Mouse (Mus musculus) hindbrain, postnatal 0 days (tissue): ENCODE data around the gene Prkca. TPM values are rescaled to one million over a fixed set of nuclear protein-coding genes. Genes with fewer than 3 reads are reported as not detected.
"Not testable (repeated sequence)": the region's sequence is repeated elsewhere in the genome, so short reads cannot be mapped to it uniquely, and the experiment has no call there.

Experiments
- ATAC-seq: fragments of 200-750 bp; cut with Nextera tagmentation; 2 replicates; pipeline ENCODE4 v1.8.0; 2017; ENCODE audit warnings: mild to moderate bottlenecking, moderate TSS enrichment, moderate library complexity
- DNase-seq: peaks from one replicate; pipeline ENCODE4 v3.0.0-alpha.2; 2015; ENCODE audit warnings: low spot score
- H3K27ac ChIP-seq: fragments of 300-500 bp; sonication (generic); 2 replicates; pipeline ENCODE4 v1.5.1; 2014; ENCODE audit warnings: mild to moderate bottlenecking
- H3K27me3 ChIP-seq: fragments of 300-500 bp; sonication (generic); 2 replicates; pipeline ENCODE4 v1.6.1; 2014; ENCODE audit warnings: low read length, mixed read lengths; ENCODE audit not compliant: insufficient read depth
- H3K36me3 ChIP-seq: fragments of 300-500 bp; sonication (generic); 2 replicates; pipeline ENCODE4 v1.6.1; 2014; ENCODE audit warnings: low read length, mixed read lengths; ENCODE audit not compliant: insufficient read depth
- H3K4me1 ChIP-seq: fragments of 300-500 bp; sonication (generic); 2 replicates; pipeline ENCODE4 v1.6.1; 2014; ENCODE audit warnings: antibody characterized with exemption, low read length, mixed read lengths; ENCODE audit not compliant: insufficient read depth
- H3K4me2 ChIP-seq: fragments of 300-500 bp; sonication (generic); 2 replicates; pipeline ENCODE4 v1.6.1; 2014; ENCODE audit warnings: low read depth, mild to moderate bottlenecking, low read length, moderate library complexity, mixed read lengths
- H3K4me3 ChIP-seq: fragments of 300-500 bp; sonication (generic); 2 replicates; pipeline ENCODE4 v1.5.1; 2014; ENCODE audit warnings: low read length
- H3K9ac ChIP-seq: fragments of 300-500 bp; sonication (generic); replicated peaks from 2 replicates; pipeline ENCODE4 v1.6.1; 2014; ENCODE audit warnings: mild to moderate bottlenecking, low read length, moderate library complexity, mixed read lengths
- H3K9me3 ChIP-seq: fragments of 300-500 bp; sonication (generic); 2 replicates; pipeline ENCODE4 v1.6.1; 2016; ENCODE audit warnings: low read length, mixed read lengths
- CTCF ChIP-seq: IDR thresholded peaks from 2 replicates; pipeline ENCODE4 v1.5.1; 2016; ENCODE audit warnings: antibody characterized with exemption, control low read depth, low read depth
- WGBS: fragments of 180-500 bp; shearing (Covaris S2); extraction: QIAGEN DNeasy Blood & Tissue Kit; methylation state at CpG from one replicate; pipeline ENCODE4 v1.1.7; 2014; 5-methylcytosine and 5-hydroxymethylcytosine counted together
- polyA plus RNA-seq: library from polyadenylated mRNA; unstranded; fragments of >200 nt; fragmentation: Nextera tagmentation; extraction: Ambion mirVana; gene quantifications from 2 replicates; pipeline ENCODE4 v1.2.1, GENCODE M21; 2015
- total RNA-seq: library from RNA; depleted of rRNA; stranded (reverse); fragments of >200 nt; gene quantifications from 2 replicates; pipeline ENCODE4 v1.2.3, GENCODE M21; 2014

Prkca gene
- total and polyA plus RNA-seq, 2 experiments from 2014 or later, result 8.0 to 25.0 TPM

- no peaks in the 10 kb centered on the region for H3K27me3 ChIP-seq
- no peaks in the 10 kb centered on the region for H3K4me1 ChIP-seq
- no peaks in the 10 kb centered on the region for H3K36me3 ChIP-seq
- ATAC-seq, result no peak
- H3K9ac ChIP-seq, result no peak overlapping the region
- WGBS, result 43% methylated on average over 8 of the region's 8 CpGs
- H3K4me2 ChIP-seq, result no peak overlapping the region
- no peak overlapping the region for H3K27ac ChIP-seq
- H3K9me3 ChIP-seq, result no peaks in the 10 kb centered on the region
- no peak for DNase-seq
- no peak for TF ChIP-seq CTCF
- H3K4me3 ChIP-seq, result no peak overlapping the region
Measured at GRCm38 (mm10) chr11:108090706-108091105, 253.0 kb downstream of the Prkca start.

GRCm38 (mm10) chr11:108088063-108088462 lies 255.7 kb downstream of the Prkca start:
- WGBS, result 95% methylated on average over 5 of the region's 5 CpGs
- DNase-seq (no peak), ATAC-seq (no peak)

GRCm38 (mm10) chr11:108087105-108087700 lies 256.5 kb downstream of the Prkca start:
- ATAC-seq, H3K27me3 ChIP-seq, H3K4me1 ChIP-seq, H3K27ac ChIP-seq, H3K4me2 ChIP-seq, DNase-seq, H3K36me3 ChIP-seq, H3K9me3 ChIP-seq, H3K4me3 ChIP-seq, H3K9ac ChIP-seq: not testable (repeated sequence)
- 90% methylated on average over 1 of the region's 1 CpGs for WGBS

More at GRCm38 (mm10) chr11:108088063-108088462, 255.7 kb downstream of the Prkca start:
- Histone ChIP-seq H3K4me1 (no peaks in the 10 kb centered on the region), H3K27me3 (no peaks in the 10 kb centered on the region), H3K4me2 (no peak overlapping the region), H3K9ac (no peak overlapping the region), H3K4me3 (no peak overlapping the region), H3K36me3 (no peaks in the 10 kb centered on the region), H3K9me3 (no peaks in the 10 kb centered on the region), H3K27ac (no peak overlapping the region)
- no peak for TF ChIP-seq CTCF

GRCm38 (mm10) chr11:108082673-108083072 lies 261.1 kb downstream of the Prkca start:
- H3K4me3 ChIP-seq, result no peak overlapping the region
- no peak for TF ChIP-seq CTCF
- no peak for DNase-seq
- no peaks in the 10 kb centered on the region for H3K36me3 ChIP-seq
- no peak overlapping the region for H3K27ac ChIP-seq
- no peak for ATAC-seq
- H3K4me2 ChIP-seq, result no peak overlapping the region
- H3K9ac ChIP-seq, result no peak overlapping the region
- no peaks in the 10 kb centered on the region for H3K27me3 ChIP-seq
- no peaks in the 10 kb centered on the region; the same call in 1 of the 2 replicates for H3K4me1 ChIP-seq
- H3K9me3 ChIP-seq, result no peaks in the 10 kb centered on the region

GRCm38 (mm10) chr11:108079946-108080650 lies 263.6 kb downstream of the Prkca start:
- H3K36me3 ChIP-seq, result no peaks in the 10 kb centered on the region
- TF ChIP-seq CTCF, result no peak
- no peak overlapping the region for H3K9ac ChIP-seq
- no peaks in the 10 kb centered on the region for H3K9me3 ChIP-seq
- DNase-seq (peak; percentile 64), ATAC-seq (peak; percentile 59)
- H3K4me1 ChIP-seq, result no peaks in the 10 kb centered on the region; the same call in 1 of the 2 replicates
- H3K4me2 ChIP-seq, result no peak overlapping the region
- no peak overlapping the region for H3K4me3 ChIP-seq
- no peaks in the 10 kb centered on the region for H3K27me3 ChIP-seq
- WGBS, result 52% methylated on average over 5 of the region's 5 CpGs
- peak overlapping the region; percentile 38; the same call in 1 of the 2 replicates for H3K27ac ChIP-seq

- no peak overlapping the region for H3K4me3 ChIP-seq
- ATAC-seq, result no peak
- DNase-seq, result no peak
- H3K4me2 ChIP-seq, result no peak overlapping the region
- H3K4me1 ChIP-seq, result no peaks in the 10 kb centered on the region; the same call in 1 of the 2 replicates
- peak overlapping the region; percentile 38; the same call in 1 of the 2 replicates for H3K27ac ChIP-seq
- no peaks in the 10 kb centered on the region for H3K36me3 ChIP-seq
- H3K27me3 ChIP-seq, result no peaks in the 10 kb centered on the region
- TF ChIP-seq CTCF, result no peak
- WGBS, result 95% methylated on average over 5 of the region's 5 CpGs
- no peaks in the 10 kb centered on the region for H3K9me3 ChIP-seq
- H3K9ac ChIP-seq, result no peak overlapping the region
Measured at GRCm38 (mm10) chr11:108079454-108079853, 264.3 kb downstream of the Prkca start.

GRCm38 (mm10) chr11:108077514-108077913 lies 266.2 kb downstream of the Prkca start:
- Histone ChIP-seq H3K9me3 (no peaks in the 10 kb centered on the region), H3K36me3 (no peaks in the 10 kb centered on the region), H3K27me3 (no peaks in the 10 kb centered on the region), H3K9ac (no peak overlapping the region), H3K27ac (no peak overlapping the region), H3K4me1 (no peaks in the 10 kb centered on the region; the same call in 1 of the 2 replicates), H3K4me3 (no peak overlapping the region), H3K4me2 (no peak overlapping the region)
- no peak for TF ChIP-seq CTCF
- 88% methylated on average over 3 of the region's 3 CpGs for WGBS
- ATAC-seq (no peak), DNase-seq (no peak)
